Mouse (Mus musculus) liver, embryonic 13.5 days (tissue): ENCODE measurements around the gene Caskin2. TPM values are rescaled to one million over a fixed set of nuclear protein-coding genes. Genes with fewer than 3 reads are reported as not detected.
A peak's percentile ranks its signal among the peaks of the same experiment; 100 is the strongest.
"Not testable (repeated sequence)": the region's sequence is repeated elsewhere in the genome, so short reads cannot be mapped to it uniquely, and the experiment has no call there.

Experiments used
- ATAC-seq: fragments of 200-750 bp; cut with Nextera tagmentation; 2 replicates; pipeline ENCODE4 v1.8.0; 2017; ENCODE audit warnings: low read depth, mild to moderate bottlenecking, moderate number of reproducible peaks, moderate library complexity
- DNase-seq: peaks from one replicate; pipeline ENCODE4 v3.0.0; 2022
- H3K27ac ChIP-seq: fragments of 300-500 bp; sonication (generic); 2 replicates; pipeline ENCODE4 v1.5.1; 2015; ENCODE audit warnings: moderate library complexity, mild to moderate bottlenecking, inconsistent platforms
- H3K27me3 ChIP-seq: fragments of 300-500 bp; sonication (generic); 2 replicates; pipeline ENCODE4 v1.6.1; 2015; ENCODE audit warnings: mild to moderate bottlenecking, inconsistent platforms
- H3K36me3 ChIP-seq: fragments of 300-500 bp; sonication (generic); 2 replicates; pipeline ENCODE4 v1.6.1; 2015; ENCODE audit warnings: mild to moderate bottlenecking, inconsistent platforms
- H3K4me1 ChIP-seq: fragments of 300-500 bp; sonication (generic); replicated peaks from 2 replicates; pipeline ENCODE4 v1.6.1; 2015; ENCODE audit warnings: inconsistent platforms
- H3K4me2 ChIP-seq: fragments of 300-500 bp; sonication (generic); 2 replicates; pipeline ENCODE4 v1.6.1; 2015; ENCODE audit warnings: inconsistent platforms, mild to moderate bottlenecking, moderate library complexity
- H3K4me3 ChIP-seq: fragments of 300-500 bp; sonication (generic); replicated peaks from 2 replicates; pipeline ENCODE4 v1.5.1; 2015; ENCODE audit warnings: mild to moderate bottlenecking, inconsistent platforms
- H3K9ac ChIP-seq: fragments of 300-500 bp; sonication (generic); 2 replicates; pipeline ENCODE4 v1.6.1; 2015; ENCODE audit warnings: mild to moderate bottlenecking, inconsistent platforms
- H3K9me3 ChIP-seq: fragments of 300-500 bp; sonication (generic); replicated peaks from 2 replicates; pipeline ENCODE4 v1.6.1; 2016; ENCODE audit warnings: inconsistent platforms
- WGBS: fragments of 180-500 bp; shearing (Covaris S2); methylation state at CpG from one replicate; pipeline ENCODE4 v1.1.7; 2015; ENCODE audit not compliant: insufficient replicate concordance; 5-methylcytosine and 5-hydroxymethylcytosine counted together
- polyA plus RNA-seq: library from polyadenylated mRNA; unstranded; fragments of >200 nt; fragmentation: Nextera tagmentation; extraction: Ambion mirVana; gene quantifications from 2 replicates; pipeline ENCODE4 v1.2.1, GENCODE M21; 2015

The Caskin2 gene
- polyA plus RNA-seq: 5.7 and 6.0 TPM in 2 replicates

GRCm38 (mm10) chr11:115813507-115814296 is at the start of gene Caskin2:
Gene Caskin2, minus strand, starts transcription at chr11:115813639.
- Histone ChIP-seq H3K9me3 (no peaks in the 10 kb centered on the region), H3K27me3 (no peaks in the 10 kb centered on the region), H3K27ac (peak within 1 kb of the TSS; percentile 84), H3K4me1 (peaks cover 65% of the 10 kb centered on the region), H3K9ac (peak within 1 kb of the TSS; percentile 87), H3K4me2 (peak within 1 kb of the TSS; percentile 95), H3K36me3 (peaks cover 38% of the 10 kb centered on the region), H3K4me3 (peak within 1 kb of the TSS; percentile 76)
- ATAC-seq (peak; percentile 88), DNase-seq (peak; percentile 93)
- WGBS: under 1% methylated on average over 43 of the region's 44 CpGs

- Histone ChIP-seq H3K27ac (no peak overlapping the region), H3K4me2 (peak overlapping the region; percentile 67), H3K4me3 (peak overlapping the region; percentile 50), H3K27me3 (peaks cover 72% of the 10 kb centered on the region), H3K9ac (peak overlapping the region; percentile 49), H3K36me3 (peaks cover 12% of the 10 kb centered on the region; the same call in 1 of the 2 replicates), H3K9me3 (no peaks in the 10 kb centered on the region), H3K4me1 (peaks cover 22% of the 10 kb centered on the region)
- 2% methylated on average over 75 of the region's 75 CpGs for WGBS
- DNase-seq (peak; percentile 75), ATAC-seq (peak; percentile 83)
Observed at GRCm38 (mm10) chr11:115859143-115859945, 45.9 kb upstream of the Caskin2 start.

GRCm38 (mm10) chr11:115858354-115858753 is 44.9 kb upstream of the Caskin2 start, which contains the start of gene Myo15b:
Gene Myo15b, plus strand, starts transcription at chr11:115858406.
- 13% methylated on average over 27 of the region's 27 CpGs for WGBS
- Histone ChIP-seq H3K27ac (no peak within 1 kb of the TSS), H3K27me3 (peaks cover 72% of the 10 kb centered on the region), H3K9ac (peak within 1 kb of the TSS; percentile 49; the same call in 1 of the 2 replicates), H3K4me1 (peaks cover 22% of the 10 kb centered on the region), H3K36me3 (peaks cover 22% of the 10 kb centered on the region), H3K4me2 (peak within 1 kb of the TSS; percentile 67), H3K9me3 (no peaks in the 10 kb centered on the region), H3K4me3 (peak within 1 kb of the TSS; percentile 50)
- ATAC-seq: no peak
- DNase-seq: no peak

- Histone ChIP-seq H3K4me1 (peaks cover 22% of the 10 kb centered on the region), H3K27me3 (peaks cover 72% of the 10 kb centered on the region), H3K36me3 (peaks cover 26% of the 10 kb centered on the region), H3K9me3 (no peaks in the 10 kb centered on the region), H3K27ac (no peak overlapping the region), H3K4me2 (no peak overlapping the region), H3K9ac (no peak overlapping the region), H3K4me3 (peak overlapping the region; percentile 50; the same call in 1 of the 2 replicates)
- no peak for DNase-seq
- ATAC-seq: no peak
- 58% methylated on average over 13 of the region's 13 CpGs for WGBS
Observed at GRCm38 (mm10) chr11:115857936-115858335, 44.5 kb upstream of the Caskin2 start.

GRCm38 (mm10) chr11:115857146-115857545 is 43.7 kb upstream of the Caskin2 start:
- H3K27ac ChIP-seq, DNase-seq, H3K4me3 ChIP-seq, H3K9ac ChIP-seq, ATAC-seq, H3K4me2 ChIP-seq, H3K9me3 ChIP-seq: not testable (repeated sequence)
- peaks cover 66% of the 10 kb centered on the region for H3K27me3 ChIP-seq
- WGBS: 78% methylated on average over 4 of the region's 4 CpGs
- H3K36me3 ChIP-seq: peaks cover 34% of the 10 kb centered on the region
- H3K4me1 ChIP-seq: peaks cover 22% of the 10 kb centered on the region

- ATAC-seq: no peak
- Histone ChIP-seq H3K4me3 (no peak overlapping the region), H3K9ac (no peak overlapping the region), H3K36me3 (peaks cover 59% of the 10 kb centered on the region), H3K27ac (no peak overlapping the region), H3K4me2 (no peak overlapping the region), H3K4me1 (peaks cover 17% of the 10 kb centered on the region), H3K9me3 (no peaks in the 10 kb centered on the region), H3K27me3 (peaks cover 42% of the 10 kb centered on the region)
- no peak for DNase-seq
- WGBS: 87% methylated on average over 6 of the region's 6 CpGs
Observed at GRCm38 (mm10) chr11:115854674-115855073, 41.2 kb upstream of the Caskin2 start.

GRCm38 (mm10) chr11:115845819-115846218 is 32.4 kb upstream of the Caskin2 start:
- H3K9me3 ChIP-seq: 0 out of 2 replicates have a peak, but pooled peaks cover 5% of the 10 kb centered on the region
- no peak overlapping the region for H3K4me2 ChIP-seq
- H3K27ac ChIP-seq: no peak overlapping the region
- H3K4me1 ChIP-seq: peaks cover 36% of the 10 kb centered on the region
- H3K9ac ChIP-seq: no peak overlapping the region
- H3K4me3 ChIP-seq: no peak overlapping the region
- DNase-seq (no peak), ATAC-seq (no peak)
- H3K36me3 ChIP-seq: peaks cover 68% of the 10 kb centered on the region
- no peaks in the 10 kb centered on the region for H3K27me3 ChIP-seq
- WGBS: 81% methylated on average over 2 of the region's 2 CpGs

GRCm38 (mm10) chr11:115844240-115844639 is 30.8 kb upstream of the Caskin2 start:
- Histone ChIP-seq H3K27ac (no peak overlapping the region), H3K4me1 (peaks cover 48% of the 10 kb centered on the region), H3K9ac (no peak overlapping the region), H3K9me3 (0 out of 2 replicates have a peak, but pooled peaks cover 5% of the 10 kb centered on the region), H3K27me3 (no peaks in the 10 kb centered on the region), H3K4me2 (no peak overlapping the region), H3K36me3 (peaks cover 52% of the 10 kb centered on the region), H3K4me3 (no peak overlapping the region)
- DNase-seq (no peak), ATAC-seq (no peak)
- 76% methylated on average over 8 of the region's 8 CpGs for WGBS

GRCm38 (mm10) chr11:115843891-115844239 is 30.4 kb upstream of the Caskin2 start:
- DNase-seq (no peak), ATAC-seq (no peak)
- H3K36me3 ChIP-seq: peaks cover 48% of the 10 kb centered on the region
- 0 out of 2 replicates have a peak, but pooled peaks cover 5% of the 10 kb centered on the region for H3K9me3 ChIP-seq
- WGBS: 83% methylated on average over 5 of the region's 5 CpGs
- H3K4me1 ChIP-seq: peaks cover 52% of the 10 kb centered on the region
- no peak overlapping the region for H3K4me2 ChIP-seq
- no peak overlapping the region for H3K27ac ChIP-seq
- no peak overlapping the region for H3K9ac ChIP-seq
- no peaks in the 10 kb centered on the region for H3K27me3 ChIP-seq
- no peak overlapping the region for H3K4me3 ChIP-seq

GRCm38 (mm10) chr11:115843141-115843890 is 29.9 kb upstream of the Caskin2 start:
- 0 out of 2 replicates have a peak, but pooled peaks cover 5% of the 10 kb centered on the region for H3K9me3 ChIP-seq
- 79% methylated on average over 11 of the region's 14 CpGs for WGBS
- H3K4me1 ChIP-seq: peaks cover 58% of the 10 kb centered on the region
- H3K36me3 ChIP-seq: peaks cover 43% of the 10 kb centered on the region
- peak overlapping the region; percentile 89 for H3K27ac ChIP-seq
- no peak overlapping the region for H3K4me3 ChIP-seq
- DNase-seq (no peak), ATAC-seq (no peak)
- H3K4me2 ChIP-seq: peak overlapping the region; percentile 62; the same call in 1 of the 2 replicates
- no peaks in the 10 kb centered on the region for H3K27me3 ChIP-seq
- H3K9ac ChIP-seq: peak overlapping the region; percentile 53; the same call in 1 of the 2 replicates
